Mouse (Mus musculus): ENCODE measurements around the gene Abcb10.
"Not testable (repeated sequence)": the region's sequence is repeated elsewhere in the genome, so short reads cannot be mapped to it uniquely, and the experiment has no call there.

The Abcb10 gene

DNA sequence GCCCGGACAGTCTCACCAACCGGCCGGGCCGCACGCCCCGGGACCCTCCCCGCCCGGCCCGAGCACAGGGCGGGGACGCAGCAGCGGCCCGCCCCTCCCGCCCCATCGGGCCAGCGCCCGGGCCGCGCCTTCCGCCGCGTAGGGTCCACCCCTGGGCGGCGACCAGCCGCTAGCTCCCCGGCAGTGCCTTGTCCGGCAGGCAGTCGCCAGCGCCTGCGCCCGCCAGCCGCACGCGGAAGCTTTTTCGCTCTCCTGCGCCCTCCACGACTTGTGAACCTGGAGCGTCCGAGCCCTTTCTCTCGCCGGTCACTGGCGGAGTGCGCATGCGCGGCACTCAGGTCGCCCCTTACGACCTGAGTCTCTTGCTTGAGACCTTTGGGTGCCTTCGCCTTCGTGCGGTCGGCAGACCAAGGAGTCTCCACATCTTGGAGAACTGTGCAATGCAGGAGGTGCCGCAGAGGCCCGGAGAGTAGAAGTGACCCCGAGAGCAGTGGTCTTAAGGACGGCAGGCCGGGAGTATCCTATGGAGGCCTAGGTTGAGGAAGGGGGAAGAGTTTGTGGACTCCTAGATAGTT lies at the start of gene Abcb10:
TSS of gene Abcb10 (minus strand) at position 297 of the 575 bp plus-strand sequence.
- DNase-seq: peak; percentile 88

DNA sequence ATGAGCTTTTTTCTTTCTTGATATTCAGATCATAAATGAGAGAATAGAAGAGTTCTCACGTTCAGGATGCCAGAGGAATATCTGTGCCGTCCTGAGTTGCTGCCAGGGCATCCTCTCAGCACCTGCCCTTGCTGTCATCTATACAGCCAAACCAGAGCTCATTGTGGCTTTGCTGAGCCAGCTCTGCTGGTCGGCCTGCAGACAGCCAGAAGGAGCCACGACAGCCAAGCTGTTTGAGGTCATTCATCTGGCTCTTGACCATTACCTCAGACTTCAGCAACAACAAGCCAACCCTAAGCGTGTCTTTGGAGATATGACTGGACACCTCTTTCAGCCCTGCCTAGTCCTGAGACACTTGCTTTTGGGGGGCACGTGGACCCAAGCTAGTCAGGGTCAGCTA lies 44.9 kb upstream of the Abcb10 start:
- peak; percentile 79 for DNase-seq

DNA sequence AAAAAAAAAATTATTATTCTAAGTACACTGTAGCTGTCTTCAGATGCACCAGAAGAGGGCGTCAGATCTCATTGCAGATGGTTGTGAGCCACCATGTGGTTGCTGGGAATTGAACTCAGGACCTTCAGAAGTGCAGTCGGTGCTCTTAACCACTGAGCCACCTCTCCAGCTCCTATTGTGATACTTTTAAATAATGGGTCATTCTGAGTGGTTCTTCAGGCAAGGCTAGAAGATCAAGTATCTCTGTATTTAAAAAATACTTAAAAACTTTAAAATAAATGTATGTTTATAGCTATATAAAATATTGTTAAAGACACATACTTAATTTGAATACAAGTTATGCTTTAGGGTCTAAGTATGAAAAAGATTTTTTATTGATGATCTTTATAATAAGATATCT lies 43.3 kb upstream of the Abcb10 start:
- DNase-seq: not testable (repeated sequence)

DNA sequence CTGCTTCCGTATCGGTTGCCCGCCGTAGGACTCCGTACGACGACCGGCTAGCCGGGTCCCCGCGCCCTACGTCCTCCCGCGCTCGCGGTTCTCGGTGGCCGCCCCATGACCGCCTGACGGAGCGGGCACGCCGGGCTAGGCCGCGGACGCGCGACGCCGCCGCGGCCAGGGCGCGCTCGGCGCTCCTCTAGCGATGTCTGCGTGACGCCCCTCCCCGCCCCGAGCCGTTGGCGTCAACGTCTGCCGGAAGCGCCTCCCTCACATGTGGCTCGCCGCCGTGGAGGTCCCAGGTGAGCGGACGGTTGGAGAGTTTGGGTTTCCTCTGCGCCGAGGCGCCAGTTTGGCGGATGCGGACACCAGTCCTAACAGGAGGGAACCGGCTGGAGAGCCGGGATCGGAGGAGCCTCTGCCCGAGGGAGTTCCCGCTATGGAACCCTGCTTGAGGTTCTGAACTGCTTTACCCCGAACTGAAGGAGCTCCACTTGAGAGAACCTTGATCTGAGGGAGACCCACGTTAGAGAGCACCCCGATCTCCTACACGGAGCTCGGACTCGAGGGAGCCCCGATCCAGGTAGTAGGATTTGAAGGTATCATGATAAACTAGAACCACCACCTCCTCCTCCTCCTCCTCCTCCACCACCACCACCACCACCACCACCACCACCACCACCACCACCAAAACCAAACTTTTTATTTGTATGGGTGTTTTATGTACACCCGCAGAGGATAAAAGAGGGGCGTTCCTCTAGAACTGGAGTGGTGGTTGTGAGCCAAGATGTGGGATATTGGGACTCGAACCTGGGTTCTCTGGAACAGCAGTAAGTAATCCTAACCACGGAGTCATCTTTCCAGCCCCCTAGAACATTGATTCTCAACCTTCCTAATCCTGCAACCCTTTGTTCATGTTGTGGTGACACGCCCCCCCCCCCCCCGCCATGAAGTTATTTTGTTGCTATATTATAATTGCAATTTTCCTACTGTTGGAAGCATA lies 38.6 kb upstream of the Abcb10 start, which contains the start of the genes Taf5l and Urb2:
TSS of gene Taf5l (minus strand) at position 161 of the 991 bp plus-strand sequence.
TSS of gene Urb2 (plus strand) at position 272 of the 991 bp plus-strand sequence.
- DNase-seq: peak; percentile 91

DNA sequence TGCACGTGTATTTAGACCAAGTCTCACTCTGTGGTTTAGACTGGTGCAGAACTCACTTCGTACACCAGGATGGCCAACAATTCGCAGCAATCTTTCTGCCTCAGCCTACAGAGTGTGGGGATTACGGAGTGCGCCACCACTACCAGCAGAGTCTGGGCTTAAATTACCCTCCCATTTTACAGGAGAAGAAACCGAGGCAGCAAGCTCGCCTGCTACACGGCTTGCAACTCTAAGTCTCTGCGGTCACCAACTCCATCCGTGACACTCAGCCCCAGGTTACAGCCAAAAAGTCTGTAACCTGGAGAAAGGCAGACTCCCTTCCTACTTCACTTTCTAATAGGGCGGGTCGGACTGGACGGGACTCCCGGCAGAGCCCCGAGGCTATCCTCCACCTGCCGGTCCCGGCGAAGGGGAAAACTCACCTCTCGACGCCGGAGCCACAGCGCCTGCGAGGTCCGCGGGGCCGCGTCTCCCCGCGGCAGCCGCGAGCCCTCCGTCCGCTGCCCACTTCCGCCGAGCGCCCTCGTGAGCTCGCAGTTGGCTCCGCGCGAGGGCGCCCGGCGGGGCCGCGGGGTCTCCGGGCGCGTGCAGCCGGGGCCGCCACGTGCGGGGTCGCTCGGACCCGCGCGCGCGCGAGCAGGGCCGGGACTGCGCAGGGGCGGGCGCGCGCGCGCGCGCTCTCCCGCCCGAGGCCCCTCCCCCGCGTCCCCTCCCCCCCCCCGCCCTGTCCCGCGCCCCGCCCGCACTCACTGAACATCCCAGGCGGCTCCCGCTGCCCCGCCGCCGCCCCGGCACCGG lies 37.7 kb upstream of the Abcb10 start:
- DNase-seq: peak; percentile 51

DNA sequence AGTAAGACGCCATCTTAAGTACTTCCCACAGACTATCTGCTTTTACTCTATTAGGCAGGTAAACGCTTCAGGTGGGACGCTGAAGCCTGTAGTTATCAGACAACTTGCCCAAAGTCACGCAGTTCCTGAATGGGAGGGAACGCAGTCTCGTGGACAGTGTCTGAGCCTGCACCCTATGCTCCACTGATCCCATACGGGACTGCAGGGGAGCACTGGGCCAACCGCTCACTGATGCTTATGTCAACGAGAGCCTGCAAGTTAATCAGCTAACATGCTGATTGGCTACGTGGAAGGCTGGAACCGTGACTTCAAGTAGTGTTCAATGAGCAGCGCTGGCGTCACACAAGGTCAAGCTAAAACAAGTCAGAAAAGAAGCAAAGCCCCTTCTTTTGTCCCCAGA lies 36.9 kb upstream of the Abcb10 start:
- DNase-seq: peak; percentile 30

DNA sequence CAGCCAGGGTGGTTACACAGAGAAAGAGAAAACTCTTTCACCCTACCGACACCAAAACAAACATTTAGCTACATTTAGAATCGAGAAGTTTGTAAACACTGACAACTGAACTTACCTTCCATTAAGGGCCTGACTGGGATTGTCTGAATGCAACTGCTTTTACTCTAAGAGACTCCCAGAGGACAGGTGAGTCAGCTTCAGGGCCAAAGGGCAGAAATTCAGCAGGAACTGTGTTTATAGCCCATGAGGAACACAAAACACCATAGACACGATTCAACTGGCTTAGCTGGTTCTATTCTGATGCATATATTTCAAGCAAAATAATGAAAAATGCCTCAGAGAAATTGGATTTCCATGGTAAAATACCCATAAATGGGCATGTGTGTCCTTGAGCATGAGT lies 31.8 kb upstream of the Abcb10 start:
- DNase-seq: no peak

DNA sequence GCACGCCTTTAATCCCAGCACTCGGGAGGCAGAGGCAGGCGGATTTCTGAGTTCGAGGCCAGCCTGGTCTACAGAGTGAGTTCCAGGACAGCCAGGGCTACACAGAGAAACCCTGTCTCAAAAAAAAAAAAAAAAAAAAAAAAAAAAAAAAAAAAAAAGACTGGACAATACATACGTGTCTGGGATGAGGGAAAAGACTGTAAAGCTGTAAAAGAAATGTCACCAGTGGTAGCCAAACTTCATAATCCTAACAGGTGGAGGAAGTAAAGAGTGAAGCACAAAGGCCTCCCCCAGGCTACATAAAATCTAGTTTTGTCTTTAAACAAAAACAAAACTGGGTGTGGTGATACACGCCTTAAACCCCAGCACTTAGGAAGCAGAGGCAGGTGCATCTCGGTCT lies 31.4 kb upstream of the Abcb10 start:
- not testable (repeated sequence) for DNase-seq

DNA sequence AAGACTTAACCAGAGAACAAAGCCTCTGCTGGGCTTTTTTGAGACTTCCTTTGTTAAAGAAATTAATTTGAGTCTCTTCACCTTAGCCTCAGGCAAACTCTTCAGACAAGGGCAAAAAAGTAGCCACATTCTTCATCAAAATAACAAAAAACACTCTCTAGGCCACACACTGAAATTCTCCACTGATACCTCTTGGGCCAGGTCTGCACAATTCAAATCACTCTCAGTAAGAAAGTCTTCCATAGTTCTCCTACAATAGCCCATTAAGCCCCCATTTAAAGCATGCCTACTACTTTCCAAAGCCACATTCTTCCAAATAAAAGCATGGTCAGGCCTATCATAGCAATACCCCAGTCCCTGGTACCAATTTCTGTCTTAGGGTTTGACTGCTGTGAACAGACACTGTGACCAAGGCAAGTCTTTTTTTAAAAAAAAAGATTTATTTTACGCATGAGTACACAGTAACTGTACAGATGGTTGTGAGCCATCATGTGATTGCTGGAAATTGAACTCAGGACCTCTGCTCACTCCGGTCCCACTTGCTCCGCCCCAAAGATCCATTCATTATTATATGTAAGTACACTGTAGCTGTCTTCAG lies 29.2 kb upstream of the Abcb10 start:
- DNase-seq: no peak

DNA sequence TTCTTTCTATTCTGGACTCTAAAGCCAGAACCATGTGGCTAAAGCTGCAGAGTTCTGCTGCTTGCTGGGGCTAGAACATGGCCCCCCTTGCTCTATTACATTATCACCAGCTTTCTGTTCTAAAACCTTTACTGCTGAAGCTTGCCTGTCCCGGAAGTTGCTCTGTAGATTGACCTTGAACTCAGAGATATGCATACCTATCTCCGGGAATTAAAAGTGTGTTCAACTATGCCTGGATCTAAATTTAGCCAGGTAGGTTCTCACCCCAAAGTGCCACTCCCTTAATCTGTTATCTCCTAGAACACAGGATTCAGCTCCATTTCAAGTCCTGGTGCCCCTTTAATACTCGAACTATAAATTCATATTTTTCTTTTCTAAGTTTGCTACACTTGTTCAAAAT lies 28.7 kb upstream of the Abcb10 start:
- DNase-seq: no peak

DNA sequence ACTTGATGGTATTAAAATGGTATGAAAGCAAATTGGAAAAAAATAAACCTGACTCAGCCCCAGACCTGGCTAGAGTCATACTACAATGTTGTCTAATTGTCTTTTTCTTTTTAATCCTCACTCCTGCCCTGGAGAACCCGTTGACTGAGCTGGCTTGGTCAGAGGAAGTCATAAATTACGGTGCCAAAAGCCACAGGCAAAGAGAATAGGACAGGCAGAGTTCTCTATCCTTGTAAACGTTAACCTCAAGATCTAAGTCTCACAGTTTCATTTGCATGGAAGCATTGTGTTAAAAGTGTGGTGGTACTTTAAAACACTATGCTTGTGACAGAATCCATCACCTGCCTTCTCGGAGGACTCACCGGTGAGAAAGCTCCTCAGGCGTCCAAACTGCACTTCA lies 24.9 kb upstream of the Abcb10 start:
- DNase-seq: no peak

DNA sequence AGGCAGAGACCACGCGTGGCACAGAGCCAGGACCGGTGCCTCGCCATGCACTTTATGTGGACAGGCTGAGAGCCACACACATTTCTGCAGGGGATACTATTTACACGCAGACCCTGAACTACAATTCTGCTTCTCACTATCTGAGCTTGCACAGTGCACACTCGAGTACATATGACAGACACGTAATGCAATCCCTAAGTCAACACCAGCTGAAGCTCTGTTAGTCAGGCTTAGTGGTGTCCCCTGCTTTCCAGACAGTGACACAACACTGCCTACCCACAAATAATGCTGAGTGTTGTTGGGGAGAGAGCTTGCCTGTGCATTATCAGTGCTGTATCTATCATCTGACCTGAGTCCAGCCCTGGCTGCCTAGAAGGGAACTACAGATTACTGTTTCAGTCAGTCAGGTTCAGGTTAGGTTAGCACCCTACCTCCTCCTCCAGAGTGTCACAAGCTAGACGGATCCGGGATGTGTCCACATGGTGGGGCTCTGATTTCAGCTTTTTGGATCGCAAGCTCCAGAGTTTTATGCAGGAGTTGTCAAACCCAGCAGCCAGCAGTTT lies 19.7 kb upstream of the Abcb10 start:
- DNase-seq: no peak

DNA sequence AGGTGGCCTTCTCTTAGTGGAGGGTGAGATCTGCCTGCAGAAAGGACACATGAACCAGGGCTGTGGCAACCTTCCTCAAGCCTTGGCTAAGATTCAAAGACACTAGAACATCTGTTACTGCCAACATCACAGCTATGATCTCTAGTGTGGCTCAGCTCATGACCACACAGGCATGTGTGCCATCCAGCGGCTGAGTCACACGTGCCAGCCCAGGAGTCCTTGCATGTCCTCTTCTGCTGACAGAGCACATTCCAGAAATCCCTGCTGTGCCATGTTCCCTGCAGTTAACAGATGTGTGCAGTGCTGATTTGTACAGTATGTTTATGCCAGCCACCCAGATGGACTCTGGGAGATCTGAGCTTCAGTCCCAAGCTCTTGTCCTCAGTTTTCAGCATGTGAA lies 16.6 kb upstream of the Abcb10 start:
- no peak for DNase-seq

DNA sequence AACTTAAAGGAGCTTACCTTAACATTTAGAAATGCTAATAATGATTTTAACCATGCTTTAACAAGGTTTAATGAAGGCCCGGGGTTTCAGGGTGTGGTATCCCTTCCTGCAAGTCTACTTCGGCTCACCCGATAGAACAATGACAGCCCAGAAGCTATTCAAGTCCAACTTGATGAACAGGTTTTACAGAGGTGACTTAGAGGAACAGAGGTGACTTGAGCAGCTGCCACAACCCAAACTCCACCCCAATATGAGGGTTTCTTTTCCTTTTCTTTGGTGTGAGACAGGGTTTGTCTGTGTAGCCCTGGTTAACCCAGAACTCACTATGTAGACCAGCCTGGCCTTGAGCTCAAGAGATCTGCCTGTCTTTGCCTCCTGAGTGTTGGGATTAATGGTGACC lies 11.1 kb upstream of the Abcb10 start:
- DNase-seq: no peak

DNA sequence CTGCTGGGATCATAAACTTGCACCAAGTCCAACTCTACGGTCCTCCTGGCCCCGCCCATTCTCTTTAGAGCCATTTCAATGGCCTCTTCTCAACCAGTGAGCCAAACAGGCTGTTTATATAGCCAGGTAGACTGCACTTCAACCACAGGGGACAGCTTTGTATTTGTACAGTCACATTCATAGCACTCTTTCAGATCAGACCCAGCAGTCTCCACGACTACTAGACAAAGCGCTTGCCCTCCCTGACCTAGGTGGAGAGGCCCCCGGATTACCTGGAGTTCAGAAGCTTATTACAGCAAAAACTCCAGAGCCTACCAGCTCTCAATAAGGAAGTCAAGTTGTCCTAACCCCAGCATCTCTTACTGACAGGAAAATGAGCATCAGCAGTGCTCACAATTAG lies 10.7 kb upstream of the Abcb10 start:
- no peak for DNase-seq

DNA sequence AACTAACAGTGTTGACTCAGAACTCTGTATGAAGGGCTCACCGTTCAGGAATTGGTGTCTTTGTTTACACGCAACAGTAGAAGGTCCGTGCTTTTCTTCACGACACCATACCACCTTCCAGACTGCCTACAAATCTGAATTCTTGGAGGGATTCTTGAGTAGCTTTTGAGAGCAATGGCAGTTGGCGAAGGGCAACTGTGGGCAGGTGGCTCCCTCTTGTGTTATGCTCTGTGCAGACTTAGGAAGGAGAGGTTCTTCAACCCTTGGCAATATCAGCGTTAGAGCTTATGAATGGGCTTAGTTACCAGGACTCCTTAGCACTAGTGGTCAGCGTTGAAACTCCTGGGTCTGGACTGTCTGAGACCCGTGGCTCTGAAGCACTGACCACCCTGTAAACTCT lies 9.7 kb upstream of the Abcb10 start:
- no peak for DNase-seq

DNA sequence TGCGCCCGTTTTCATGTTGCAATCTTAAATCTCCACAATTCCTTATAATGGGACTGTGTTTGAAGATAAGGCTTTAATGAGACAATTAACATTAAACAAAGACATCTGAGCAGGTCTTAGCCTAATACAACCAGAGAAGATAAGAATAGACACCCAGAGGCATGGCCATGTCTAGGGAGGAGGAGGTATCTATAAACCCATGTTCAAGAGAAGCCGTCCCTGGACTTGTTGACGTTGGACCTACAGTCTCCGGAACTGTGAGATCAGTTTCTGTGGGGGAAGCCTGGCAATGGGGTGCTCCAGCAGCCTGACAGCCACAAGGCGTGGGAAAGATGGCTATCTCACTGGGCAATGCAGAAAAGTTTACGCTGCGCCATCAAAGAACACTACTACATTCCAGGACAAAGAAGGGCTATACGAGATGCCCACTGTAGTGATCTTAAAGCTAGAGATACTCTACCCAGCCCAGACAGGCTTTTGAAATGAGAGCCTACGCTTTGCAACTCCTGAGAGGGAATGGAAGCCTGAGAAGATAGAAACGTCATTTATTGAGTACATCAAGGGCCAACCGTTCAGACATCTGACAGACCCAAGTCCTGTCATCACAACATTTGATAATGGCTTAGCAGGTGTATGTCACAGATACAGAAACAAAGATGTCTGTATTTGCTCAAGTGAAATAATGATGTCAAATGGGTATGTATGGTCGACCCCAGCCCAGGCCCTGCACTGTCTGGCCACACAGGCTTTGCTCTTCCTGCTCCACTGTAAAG lies 7.5 kb upstream of the Abcb10 start:
- DNase-seq: no peak

DNA sequence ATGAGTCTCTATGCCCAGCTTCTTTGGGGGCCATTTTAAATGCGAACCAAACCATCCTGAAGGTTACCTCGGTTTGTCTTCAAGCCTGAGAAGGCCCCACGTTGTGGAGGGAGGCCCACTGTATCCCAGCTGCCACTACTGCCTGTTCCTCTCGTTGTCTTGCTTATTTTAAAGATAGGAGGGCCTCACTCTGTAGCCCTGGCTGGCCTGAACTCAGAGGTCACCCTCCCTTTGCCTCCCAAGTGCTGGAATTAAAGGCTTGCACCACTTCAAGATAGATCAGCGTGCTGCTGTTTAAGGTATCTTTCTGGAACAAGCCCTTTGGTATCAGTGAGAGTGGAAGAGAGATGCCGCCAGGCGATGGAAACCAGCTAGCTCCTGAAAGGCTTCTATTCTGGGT lies 6.2 kb upstream of the Abcb10 start:
- DNase-seq: no peak

DNA sequence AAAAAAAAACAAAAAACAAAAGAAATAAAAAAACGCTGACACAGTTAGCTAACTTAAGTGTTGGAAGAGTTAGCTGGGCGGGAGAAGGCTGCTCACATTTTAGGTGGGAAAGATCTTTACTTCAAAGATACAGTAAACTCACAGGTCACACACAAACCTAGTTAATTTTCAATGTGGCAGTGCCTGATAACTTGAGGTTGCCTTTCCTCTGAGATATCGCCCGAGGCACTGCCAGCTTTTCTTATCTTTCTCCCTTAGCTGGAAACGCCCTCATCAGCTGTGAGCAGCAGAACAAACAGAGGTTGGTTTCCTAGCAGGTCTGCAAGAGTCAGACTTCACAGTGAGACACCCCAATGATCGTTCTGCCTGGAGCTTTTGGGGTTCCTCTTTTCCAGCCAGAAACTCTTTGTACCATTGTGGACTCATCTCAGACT lies 5.7 kb upstream of the Abcb10 start:
- no peak for DNase-seq

DNA sequence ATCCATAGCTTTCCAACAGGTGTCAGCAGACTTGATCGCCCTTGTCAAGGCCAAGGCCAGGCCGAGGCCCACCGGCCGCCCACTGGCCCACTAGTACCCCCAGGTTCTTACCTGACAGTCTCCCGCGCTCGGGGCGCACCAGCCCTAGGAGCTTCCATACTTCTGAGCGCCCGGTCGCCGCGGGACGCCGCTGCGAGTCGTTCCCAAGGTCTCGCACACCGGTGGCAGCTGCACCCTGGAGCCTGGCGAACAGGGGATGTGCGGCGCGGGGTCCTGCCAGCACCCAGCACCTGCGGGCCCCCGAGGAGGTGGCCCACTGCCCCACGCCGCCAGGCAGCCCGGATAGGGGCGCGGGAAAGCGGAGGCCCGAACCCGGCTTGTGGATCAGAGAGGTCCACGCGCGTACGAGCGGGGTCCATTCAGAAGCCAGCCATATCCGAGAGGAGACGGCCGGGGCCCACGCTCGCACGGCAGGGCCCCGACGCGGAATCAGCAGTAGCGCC lies 580 bp downstream of the Abcb10 start:
- DNase-seq: peak; percentile 50

DNA sequence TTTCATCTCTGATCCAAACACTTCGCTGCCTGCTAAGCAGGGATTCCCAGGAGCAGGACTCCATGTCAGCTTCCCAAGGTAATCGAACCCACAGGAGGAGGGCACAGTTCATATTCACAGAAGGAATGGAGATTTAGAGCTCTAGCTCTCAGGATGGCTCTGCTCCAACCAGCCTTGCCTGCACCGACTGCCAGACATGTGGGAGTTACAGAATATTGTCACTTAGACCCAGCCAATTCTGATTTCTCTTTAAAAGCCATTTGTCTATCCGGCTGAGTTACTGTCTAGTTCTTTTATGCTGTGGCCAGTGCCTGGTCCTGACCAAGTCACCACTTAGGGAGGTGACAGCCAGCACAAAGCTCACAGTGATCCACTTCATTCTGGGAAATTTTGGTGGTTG lies 1.2 kb downstream of the Abcb10 start:
- DNase-seq: peak; percentile 35

DNA sequence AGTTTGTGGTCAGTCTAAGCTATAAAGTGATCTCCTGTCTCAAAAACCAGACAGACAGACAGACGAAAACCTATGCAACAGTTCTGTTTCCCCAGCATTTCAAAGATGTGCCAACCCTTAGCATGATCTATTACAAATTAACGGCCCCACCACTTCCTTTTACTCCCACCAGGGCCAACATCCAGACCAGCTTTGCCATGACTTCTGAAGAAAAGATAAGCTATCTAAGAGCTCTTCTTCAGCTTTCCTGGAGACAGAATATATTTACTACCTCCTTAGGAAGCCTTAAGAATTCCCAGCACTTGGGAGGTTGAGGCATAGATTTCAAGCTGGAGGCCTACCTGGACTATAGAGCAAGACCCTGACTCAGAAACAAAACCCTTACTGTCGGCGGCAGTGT lies 2.7 kb downstream of the Abcb10 start:
- DNase-seq: no peak

Data from cerebellum, adult 9-10 months (tissue).